Mouse (Mus musculus): ENCODE measurements around the gene Sec61a1. TPM values are rescaled to one million over a fixed set of nuclear protein-coding genes. Genes with fewer than 3 reads are reported as not detected.
A peak's percentile ranks its signal among the peaks of the same experiment; 100 is the strongest.

Sec61a1 gene
- polyA plus RNA-seq, 1 experiment from 2014 or later: 223 TPM

- Histone ChIP-seq H3K27ac (no peak overlapping the region), H3K36me3 (peaks cover 56% of the 10 kb centered on the region), H3K4me1 (replicated peaks) (peaks cover 14% of the 10 kb centered on the region), H3K4me2 (no peak overlapping the region), H3K9me3 (no peaks in the 10 kb centered on the region), H3K9ac (replicated peaks) (no peak overlapping the region), H3K27me3 (no peaks in the 10 kb centered on the region), H3K4me3 (replicated peaks) (no peak overlapping the region)
- 94% methylated on average over 8 of the region's 8 CpGs for WGBS
- no peak for ATAC-seq (ENCODE audit: insufficient number of reproducible peaks, insufficient read depth, low FRiP score, low TSS enrichment, low read depth)
Measured at GRCm38 (mm10) chr6:88515971-88516370, 2.7 kb downstream of the Sec61a1 start.

- WGBS: 91% methylated on average over 4 of the region's 4 CpGs
- peaks cover 12% of the 10 kb centered on the region for H3K4me1 ChIP-seq (replicated peaks)
- H3K4me2 ChIP-seq: no peak overlapping the region
- no peak overlapping the region for H3K4me3 ChIP-seq (replicated peaks)
- no peak for ATAC-seq (ENCODE audit: insufficient number of reproducible peaks, insufficient read depth, low FRiP score, low TSS enrichment, low read depth)
- no peaks in the 10 kb centered on the region for H3K27me3 ChIP-seq
- no peak overlapping the region for H3K9ac ChIP-seq (replicated peaks)
- 0 out of 2 replicates have a peak, but pooled peaks cover 4% of the 10 kb centered on the region for H3K9me3 ChIP-seq
- H3K27ac ChIP-seq: no peak overlapping the region
- H3K36me3 ChIP-seq: peaks cover 70% of the 10 kb centered on the region
Measured at GRCm38 (mm10) chr6:88514546-88514945, 4.2 kb downstream of the Sec61a1 start.

GRCm38 (mm10) chr6:88513984-88514383 is 4.7 kb downstream of the Sec61a1 start:
- 0 out of 2 replicates have a peak, but pooled peaks cover 4% of the 10 kb centered on the region for H3K9me3 ChIP-seq
- H3K4me1 ChIP-seq (replicated peaks): peaks cover 9% of the 10 kb centered on the region
- H3K4me3 ChIP-seq (replicated peaks): no peak overlapping the region
- no peak overlapping the region for H3K9ac ChIP-seq (replicated peaks)
- no peak overlapping the region for H3K4me2 ChIP-seq
- WGBS: 89% methylated on average over 8 of the region's 8 CpGs
- no peaks in the 10 kb centered on the region for H3K27me3 ChIP-seq
- no peak for ATAC-seq (ENCODE audit: insufficient number of reproducible peaks, insufficient read depth, low FRiP score, low TSS enrichment, low read depth)
- no peak overlapping the region for H3K27ac ChIP-seq
- H3K36me3 ChIP-seq: peaks cover 76% of the 10 kb centered on the region

GRCm38 (mm10) chr6:88503044-88503443 is 15.7 kb downstream of the Sec61a1 start:
- Histone ChIP-seq H3K4me2 (no peak overlapping the region), H3K4me3 (replicated peaks) (no peak overlapping the region), H3K9me3 (no peaks in the 10 kb centered on the region), H3K36me3 (peaks cover 68% of the 10 kb centered on the region), H3K4me1 (replicated peaks) (peaks cover 8% of the 10 kb centered on the region), H3K9ac (replicated peaks) (no peak overlapping the region), H3K27me3 (peaks cover 8% of the 10 kb centered on the region; the same call in 1 of the 2 replicates), H3K27ac (no peak overlapping the region)
- 84% methylated on average over 4 of the region's 4 CpGs for WGBS
- ATAC-seq (ENCODE audit: insufficient number of reproducible peaks, insufficient read depth, low FRiP score, low TSS enrichment, low read depth): no peak

- Histone ChIP-seq H3K9ac (replicated peaks) (no peak overlapping the region), H3K9me3 (no peaks in the 10 kb centered on the region), H3K27me3 (peaks cover 8% of the 10 kb centered on the region; the same call in 1 of the 2 replicates), H3K4me2 (no peak overlapping the region), H3K27ac (no peak overlapping the region), H3K36me3 (peaks cover 67% of the 10 kb centered on the region), H3K4me3 (replicated peaks) (no peak overlapping the region), H3K4me1 (replicated peaks) (peaks cover 8% of the 10 kb centered on the region)
- no peak for ATAC-seq (ENCODE audit: insufficient number of reproducible peaks, insufficient read depth, low FRiP score, low TSS enrichment, low read depth)
- WGBS: 80% methylated on average over 13 of the region's 13 CpGs
Measured at GRCm38 (mm10) chr6:88502030-88502970, 16.4 kb downstream of the Sec61a1 start.

GRCm38 (mm10) chr6:88500405-88500767 is 18.3 kb downstream of the Sec61a1 start:
- Histone ChIP-seq H3K9ac (replicated peaks) (no peak overlapping the region), H3K4me2 (peak overlapping the region; percentile 98), H3K9me3 (no peaks in the 10 kb centered on the region), H3K27me3 (peaks cover 8% of the 10 kb centered on the region; the same call in 1 of the 2 replicates), H3K36me3 (peaks cover 65% of the 10 kb centered on the region), H3K27ac (no peak overlapping the region), H3K4me1 (replicated peaks) (peaks cover 8% of the 10 kb centered on the region), H3K4me3 (replicated peaks) (peak overlapping the region; percentile 59)
- 12% methylated on average over 3 of the region's 3 CpGs for WGBS
- ATAC-seq (ENCODE audit: insufficient number of reproducible peaks, insufficient read depth, low FRiP score, low TSS enrichment, low read depth): no peak

GRCm38 (mm10) chr6:88499481-88500404 is 19.0 kb downstream of the Sec61a1 start:
- Histone ChIP-seq H3K4me2 (peak overlapping the region; percentile 98), H3K4me3 (replicated peaks) (peak overlapping the region; percentile 59), H3K27ac (no peak overlapping the region), H3K36me3 (peaks cover 59% of the 10 kb centered on the region), H3K27me3 (peaks cover 8% of the 10 kb centered on the region; the same call in 1 of the 2 replicates), H3K9me3 (no peaks in the 10 kb centered on the region), H3K9ac (replicated peaks) (peak overlapping the region; percentile 74), H3K4me1 (replicated peaks) (peaks cover 8% of the 10 kb centered on the region)
- ATAC-seq (ENCODE audit: insufficient number of reproducible peaks, insufficient read depth, low FRiP score, low TSS enrichment, low read depth): peak; percentile 63
- 2% methylated on average over 76 of the region's 76 CpGs for WGBS

GRCm38 (mm10) chr6:88493712-88494111 is 25.0 kb downstream of the Sec61a1 start:
- Histone ChIP-seq H3K36me3 (peaks cover 80% of the 10 kb centered on the region), H3K4me2 (no peak overlapping the region), H3K4me3 (replicated peaks) (no peak overlapping the region), H3K4me1 (replicated peaks) (no peaks in the 10 kb centered on the region), H3K9ac (replicated peaks) (no peak overlapping the region), H3K27ac (no peak overlapping the region), H3K9me3 (no peaks in the 10 kb centered on the region), H3K27me3 (0 out of 2 replicates have a peak, but pooled peaks cover 3% of the 10 kb centered on the region)
- no peak for ATAC-seq (ENCODE audit: insufficient number of reproducible peaks, insufficient read depth, low FRiP score, low TSS enrichment, low read depth)
- 73% methylated on average over 6 of the region's 6 CpGs for WGBS

- Histone ChIP-seq H3K9ac (replicated peaks) (no peak overlapping the region), H3K27ac (no peak overlapping the region), H3K9me3 (no peaks in the 10 kb centered on the region), H3K4me2 (no peak overlapping the region), H3K4me3 (replicated peaks) (no peak overlapping the region), H3K36me3 (peaks cover 86% of the 10 kb centered on the region), H3K4me1 (replicated peaks) (no peaks in the 10 kb centered on the region), H3K27me3 (no peaks in the 10 kb centered on the region)
- 91% methylated on average over 12 of the region's 12 CpGs for WGBS
- ATAC-seq (ENCODE audit: insufficient number of reproducible peaks, insufficient read depth, low FRiP score, low TSS enrichment, low read depth): no peak
Measured at GRCm38 (mm10) chr6:88490629-88491354, 27.9 kb downstream of the Sec61a1 start.

GRCm38 (mm10) chr6:88489834-88490233 is 28.9 kb downstream of the Sec61a1 start:
- H3K36me3 ChIP-seq: peaks cover 91% of the 10 kb centered on the region
- 91% methylated on average over 6 of the region's 6 CpGs for WGBS

More at GRCm38 (mm10) chr6:88489834-88490233, 28.9 kb downstream of the Sec61a1 start:
- no peak overlapping the region for H3K4me2 ChIP-seq
- H3K4me3 ChIP-seq (replicated peaks): no peak overlapping the region
- no peak for ATAC-seq (ENCODE audit: insufficient number of reproducible peaks, insufficient read depth, low FRiP score, low TSS enrichment, low read depth)
- H3K27ac ChIP-seq: no peak overlapping the region
- no peaks in the 10 kb centered on the region for H3K4me1 ChIP-seq (replicated peaks)
- no peaks in the 10 kb centered on the region for H3K9me3 ChIP-seq
- no peak overlapping the region for H3K9ac ChIP-seq (replicated peaks)
- no peaks in the 10 kb centered on the region for H3K27me3 ChIP-seq

All from limb, embryonic 12.5 days (tissue).